Mouse (Mus musculus) cortical plate, adult 2 months (tissue): ENCODE data around the gene Tbc1d9. TPM values are rescaled to one million over a fixed set of nuclear protein-coding genes. Genes with fewer than 3 reads are reported as not detected.

Source experiments
- H3K27ac ChIP-seq: fragments of 200-500 bp; 2 replicates; pipeline ENCODE4 v1.5.1; 2012; ENCODE audit warnings: low read length, control low read depth, inconsistent platforms; ENCODE audit not compliant: insufficient read depth
- H3K4me1 ChIP-seq: fragments of 200-500 bp; 2 replicates; pipeline ENCODE4 v1.6.1; 2011; ENCODE audit warnings: low read length; ENCODE audit not compliant: control insufficient read depth, insufficient read depth
- H3K4me3 ChIP-seq: fragments of 200-500 bp; 2 replicates; pipeline ENCODE4 v1.5.1; 2011; ENCODE audit warnings: mild to moderate bottlenecking, low read length, control low read depth; ENCODE audit not compliant: insufficient read depth
- CTCF ChIP-seq: fragments of 200-500 bp; IDR thresholded peaks from 2 replicates; pipeline ENCODE4 v1.5.1; 2011; ENCODE audit warnings: mild to moderate bottlenecking, control low read depth, low read length; ENCODE audit not compliant: insufficient read depth; ENCODE audit errors: extremely low read depth
- POLR2A ChIP-seq: fragments of 200-500 bp; IDR thresholded peaks from 2 replicates; pipeline ENCODE4 v1.6.1; 2011; ENCODE audit warnings: mild to moderate bottlenecking, low read length, control low read depth; ENCODE audit not compliant: insufficient read depth; ENCODE audit errors: extremely low read depth
- polyA plus RNA-seq: library from polyadenylated mRNA; depleted of rRNA; stranded (reverse); fragments of >200 nt; gene quantifications from 2 replicates; pipeline ENCODE4 v1.2.3, GENCODE M21; 2012

Gene Tbc1d9
- polyA plus RNA-seq, 1 experiment: 49.2 TPM

DNA sequence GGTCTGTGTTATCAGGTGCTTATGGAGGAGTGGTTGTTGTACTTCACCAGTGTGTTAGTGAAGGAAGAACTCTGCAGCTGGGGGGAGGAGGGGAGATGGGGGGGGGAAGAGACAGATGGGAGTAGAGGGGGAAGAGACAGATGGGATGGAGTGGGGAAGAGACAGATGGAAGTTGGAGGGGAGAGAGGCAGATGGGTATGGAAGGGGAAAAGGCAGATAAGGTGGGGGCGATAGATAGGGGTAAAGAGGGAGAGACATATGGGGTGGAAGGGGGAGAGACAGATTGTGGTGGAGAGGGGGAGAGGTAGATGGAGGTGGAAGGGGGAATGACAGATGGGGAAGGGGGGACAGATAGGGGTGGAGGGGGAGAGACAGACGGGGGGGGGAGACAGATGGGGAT is 11.6 kb downstream of the Tbc1d9 start:
- no peak overlapping the region for H3K27ac ChIP-seq
- peaks cover 6% of the 10 kb centered on the region for H3K4me1 ChIP-seq
- H3K4me3 ChIP-seq: no peak overlapping the region
- no peak for TF ChIP-seq POLR2A
- no peak for TF ChIP-seq CTCF

DNA sequence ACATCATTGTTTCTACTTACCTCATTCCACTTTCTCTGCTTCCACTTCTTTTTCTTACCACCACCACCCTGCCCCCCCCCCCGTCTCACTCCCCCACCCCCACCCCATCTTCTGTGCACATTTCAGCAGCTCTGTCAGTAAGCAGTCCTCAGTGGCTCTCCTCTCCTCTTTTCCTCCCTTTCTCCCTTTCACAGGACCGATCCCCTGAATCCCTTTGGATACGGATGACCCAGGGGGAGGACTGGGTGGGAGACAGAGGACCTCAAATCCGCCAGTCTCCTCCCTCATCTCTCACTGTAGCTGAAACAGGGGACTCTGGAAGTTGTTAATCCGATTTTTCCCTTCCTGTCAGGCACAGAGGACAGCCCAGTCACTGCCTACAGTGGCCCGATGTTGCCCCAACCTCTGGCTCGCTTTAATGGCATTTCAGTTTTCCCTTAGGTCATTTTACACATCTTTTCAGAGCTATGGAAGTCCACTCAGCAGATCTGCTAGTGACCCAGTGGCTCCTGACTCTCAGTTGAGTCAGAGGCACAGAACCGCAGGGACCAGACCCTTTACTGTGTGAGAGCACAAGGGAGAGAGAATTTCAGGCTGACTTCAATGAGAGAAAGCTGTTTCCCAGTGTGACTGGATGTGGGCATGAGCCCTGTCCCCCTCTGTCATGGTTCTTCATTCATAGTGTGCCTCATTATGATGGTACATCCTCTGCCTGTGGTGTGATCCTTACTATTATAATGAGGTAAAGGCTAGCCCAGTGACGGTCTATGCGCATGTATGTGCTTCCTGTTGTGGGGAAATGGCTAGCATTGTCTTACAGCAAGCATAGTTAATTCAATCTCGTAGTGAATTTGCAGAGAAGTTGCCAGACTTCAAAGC is 12.4 kb downstream of the Tbc1d9 start:
- TF ChIP-seq CTCF (no peak), POLR2A (no peak)
- Histone ChIP-seq H3K4me3 (no peak overlapping the region), H3K4me1 (peaks cover 8% of the 10 kb centered on the region), H3K27ac (no peak overlapping the region)

DNA sequence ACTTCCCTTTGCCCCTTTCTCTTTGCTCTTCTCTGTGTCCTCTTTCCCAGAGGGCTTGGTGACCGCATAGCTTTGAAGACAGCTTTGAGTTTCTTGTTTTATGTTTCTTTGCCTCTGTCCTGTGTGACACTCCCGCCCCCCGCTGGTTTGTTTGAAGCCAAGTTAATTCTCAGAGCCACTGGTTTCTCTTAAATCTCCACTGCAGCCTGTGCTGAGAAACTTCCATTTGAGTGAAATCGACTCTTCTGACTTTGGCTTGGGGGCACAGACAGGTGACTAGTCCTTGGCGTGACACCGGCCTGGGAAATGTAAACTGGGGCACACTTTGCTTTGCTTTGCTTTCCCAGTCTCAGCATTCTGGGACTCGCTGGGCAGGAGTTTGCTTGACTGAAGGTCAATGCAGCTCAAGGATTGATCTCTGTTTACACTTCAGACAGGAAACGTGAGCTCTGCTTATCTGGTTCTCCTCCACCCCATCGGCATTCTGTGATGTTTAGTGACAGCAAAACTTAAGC is 13.1 kb downstream of the Tbc1d9 start:
- Histone ChIP-seq H3K4me3 (no peak overlapping the region), H3K4me1 (peaks cover 8% of the 10 kb centered on the region), H3K27ac (no peak overlapping the region)
- no peak for TF ChIP-seq POLR2A
- TF ChIP-seq CTCF: 0 out of 2 replicates have a peak, but pooled peaks have one; percentile 19

DNA sequence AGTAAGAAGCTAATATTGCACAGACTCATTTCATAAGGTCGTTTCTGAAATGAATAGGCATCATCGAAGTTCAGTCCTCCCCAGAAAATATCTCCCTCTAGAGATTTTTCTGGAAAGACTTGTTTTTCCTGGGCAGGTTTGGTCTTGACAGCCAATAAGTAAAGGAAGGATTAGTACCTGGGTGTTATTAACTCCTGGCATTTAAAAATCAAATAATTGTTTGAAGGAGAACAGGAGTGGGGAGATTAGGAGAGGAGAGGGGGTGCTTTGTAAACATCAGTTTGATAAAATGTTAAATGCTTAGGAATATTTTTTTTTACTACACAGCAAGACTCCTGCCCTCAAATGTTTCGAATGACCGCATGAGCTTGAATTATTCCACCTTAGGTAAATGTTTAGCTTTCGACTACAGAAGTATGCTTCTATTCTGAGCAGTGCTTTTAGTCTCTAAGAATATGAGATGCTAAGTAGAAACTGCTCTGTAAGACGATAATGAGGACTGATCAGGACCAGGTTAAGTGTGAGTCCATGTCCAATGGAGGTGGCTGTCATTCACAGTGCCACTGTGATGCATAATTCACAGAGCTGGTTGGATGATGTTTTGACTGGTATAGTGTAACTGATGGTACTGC is 16.8 kb downstream of the Tbc1d9 start:
- peaks cover 3% of the 10 kb centered on the region; the same call in 1 of the 2 replicates for H3K4me1 ChIP-seq
- H3K4me3 ChIP-seq: no peak overlapping the region
- TF ChIP-seq POLR2A: no peak
- H3K27ac ChIP-seq: no peak overlapping the region

DNA sequence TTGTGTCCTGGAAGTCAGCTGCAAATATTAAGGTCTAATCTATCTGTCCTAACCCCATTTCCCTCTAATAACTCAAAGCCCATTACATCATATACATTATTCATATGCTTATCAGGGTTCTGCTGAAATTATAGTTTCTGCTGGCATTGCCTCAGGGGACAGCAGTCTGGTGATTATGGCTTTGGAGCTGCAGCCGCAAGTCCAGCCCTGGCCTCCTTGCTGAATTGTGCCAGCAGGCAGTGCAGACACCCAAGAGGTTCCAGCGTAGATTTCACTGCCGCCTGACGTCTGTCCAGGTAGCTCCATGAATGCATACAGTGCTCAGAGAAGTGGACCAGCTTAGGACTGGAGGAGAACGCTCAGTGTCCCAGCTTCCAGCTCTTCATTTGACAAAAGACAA is 17.6 kb downstream of the Tbc1d9 start:
- H3K4me1 ChIP-seq: peaks cover 3% of the 10 kb centered on the region
- TF ChIP-seq POLR2A (no peak), CTCF (no peak)
- H3K4me3 ChIP-seq: no peak overlapping the region
- no peak overlapping the region for H3K27ac ChIP-seq

DNA sequence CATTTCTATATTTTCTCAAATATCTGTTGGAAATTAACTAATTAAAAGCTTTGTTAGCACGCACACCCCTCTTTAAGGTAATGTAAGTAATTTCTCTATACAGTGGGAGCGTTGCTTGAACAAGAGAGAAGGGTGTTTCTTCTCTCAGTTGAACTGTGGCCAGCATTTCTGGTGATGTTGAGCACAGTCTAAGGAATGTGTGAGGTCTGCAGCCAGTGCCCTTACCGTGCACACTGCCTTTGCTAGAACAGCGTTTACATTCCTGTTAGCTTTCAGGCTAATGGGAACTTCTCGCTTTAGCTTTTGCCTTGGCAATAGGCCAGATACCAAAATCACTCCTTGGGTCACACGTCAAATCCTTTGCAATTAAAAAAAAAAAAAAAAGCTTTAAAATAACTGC is 21.2 kb downstream of the Tbc1d9 start:
- Histone ChIP-seq H3K4me3 (no peak overlapping the region), H3K27ac (no peak overlapping the region), H3K4me1 (peaks cover 4% of the 10 kb centered on the region)
- TF ChIP-seq CTCF (no peak), POLR2A (no peak)

DNA sequence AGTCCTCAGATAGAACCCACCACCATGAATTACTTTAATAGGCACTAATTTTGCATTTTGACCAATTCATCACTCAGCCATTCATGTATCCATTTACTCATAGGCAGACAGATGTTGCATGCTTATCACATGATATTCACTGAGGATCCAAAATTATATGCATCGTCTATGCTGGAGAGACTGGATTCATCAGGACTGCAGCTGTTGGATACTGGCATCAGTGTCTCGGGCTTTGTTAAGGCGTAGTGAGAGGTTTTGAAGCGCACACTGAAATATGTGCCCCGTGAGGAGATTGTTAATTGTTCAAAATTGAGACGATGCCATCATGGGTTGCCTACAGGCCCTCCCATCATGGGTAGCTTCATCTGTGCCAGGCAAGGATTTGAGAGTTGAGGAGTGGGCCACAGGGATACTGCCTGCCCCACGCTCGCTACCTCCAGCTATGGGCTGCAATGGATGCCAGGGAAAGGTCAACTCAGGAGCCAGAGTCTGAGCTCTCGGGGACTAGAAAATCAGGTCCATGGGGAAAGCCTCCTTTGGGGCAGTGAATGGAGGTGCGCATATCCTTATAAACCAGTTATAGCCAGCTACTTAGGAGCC is 22.3 kb downstream of the Tbc1d9 start:
- TF ChIP-seq CTCF (no peak), POLR2A (no peak)
- H3K27ac ChIP-seq: no peak overlapping the region
- H3K4me1 ChIP-seq: peaks cover 2% of the 10 kb centered on the region; the same call in 1 of the 2 replicates
- no peak overlapping the region for H3K4me3 ChIP-seq

DNA sequence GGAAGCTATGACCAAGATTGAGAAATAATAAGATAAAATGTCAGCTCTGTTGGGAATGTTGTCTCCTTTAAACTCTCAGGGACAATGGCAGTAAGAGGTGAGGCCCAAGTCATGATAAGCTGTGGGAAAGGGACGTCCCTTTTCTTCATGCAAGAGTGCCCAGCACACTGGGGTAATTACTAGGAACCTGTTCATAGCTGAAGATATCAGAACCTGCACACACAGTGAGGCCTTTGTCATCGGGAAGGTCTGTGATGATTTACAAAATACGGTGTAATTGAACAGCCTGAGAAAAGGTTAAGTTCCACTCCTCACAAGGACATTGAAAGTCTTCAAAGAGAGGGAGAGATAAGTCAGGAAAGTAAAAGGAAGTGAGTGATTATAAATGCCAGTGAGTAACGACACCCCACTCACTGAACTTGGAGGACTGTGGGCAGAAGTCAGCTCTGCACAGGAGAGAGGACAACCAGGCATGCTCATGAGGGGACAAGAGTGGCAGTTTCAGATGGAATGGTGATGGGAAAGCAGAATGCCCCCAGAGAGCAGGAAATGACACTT is 24.5 kb downstream of the Tbc1d9 start:
- H3K27ac ChIP-seq: no peak overlapping the region
- no peak overlapping the region for H3K4me3 ChIP-seq
- TF ChIP-seq POLR2A (no peak), CTCF (no peak)
- H3K4me1 ChIP-seq: peaks cover 2% of the 10 kb centered on the region; the same call in 1 of the 2 replicates

DNA sequence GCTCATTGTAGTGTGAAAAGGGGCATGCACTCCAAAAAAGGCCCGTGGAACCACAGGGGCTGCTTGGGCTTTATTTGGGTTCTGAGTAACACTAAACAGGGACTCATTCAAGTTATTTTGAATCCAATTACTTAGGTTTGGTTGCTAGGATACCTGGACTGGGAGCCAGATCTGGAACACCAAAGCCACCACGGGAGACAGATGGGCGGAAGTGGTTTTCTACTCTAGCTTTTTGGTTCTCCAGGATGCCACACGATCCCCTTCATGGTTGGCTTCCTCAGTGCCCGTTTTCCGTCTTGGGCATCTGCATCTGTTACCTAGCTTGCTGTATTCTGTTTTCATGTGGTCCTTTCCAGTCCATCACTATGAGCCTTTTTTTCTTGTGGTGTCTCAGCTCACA is 30.9 kb downstream of the Tbc1d9 start:
- no peak overlapping the region for H3K27ac ChIP-seq
- TF ChIP-seq CTCF: no peak
- no peak for TF ChIP-seq POLR2A
- no peak overlapping the region for H3K4me3 ChIP-seq
- H3K4me1 ChIP-seq: peaks cover 13% of the 10 kb centered on the region
